Mouse (Mus musculus) cortical plate, adult 2 months (tissue): ENCODE measurements around the gene Olfr136.

Source experiments
- CTCF ChIP-seq: fragments of 200-500 bp; IDR thresholded peaks from 2 replicates; pipeline ENCODE4 v1.5.1; 2011; ENCODE audit warnings: mild to moderate bottlenecking, control low read depth, low read length; ENCODE audit not compliant: insufficient read depth; ENCODE audit errors: extremely low read depth
- POLR2A ChIP-seq: fragments of 200-500 bp; IDR thresholded peaks from 2 replicates; pipeline ENCODE4 v1.6.1; 2011; ENCODE audit warnings: mild to moderate bottlenecking, low read length, control low read depth; ENCODE audit not compliant: insufficient read depth; ENCODE audit errors: extremely low read depth

DNA sequence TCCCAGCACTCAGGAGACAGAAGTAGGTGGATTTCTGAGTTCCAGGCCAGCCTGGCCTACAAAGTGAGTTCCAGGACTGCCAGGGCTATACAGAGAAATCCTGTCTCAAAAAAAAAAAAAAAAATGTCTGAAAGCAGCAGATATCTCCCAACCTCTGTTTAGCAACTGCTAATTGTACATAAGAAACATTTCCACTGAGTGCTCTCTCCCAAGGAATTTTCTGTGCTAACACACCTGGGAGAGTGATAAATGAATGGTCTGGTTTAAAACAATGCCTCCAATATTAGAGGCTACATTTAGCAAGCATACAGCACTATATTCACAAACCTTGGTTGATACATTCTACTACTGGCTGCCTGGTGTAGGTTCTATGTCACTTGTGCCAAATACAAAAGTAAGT is at the start of gene Olfr136:
- TF ChIP-seq CTCF (no peak), POLR2A (no peak)
